Mouse (Mus musculus): ENCODE measurements at regions not wholly inside any gene's neighbourhood (a gene's known extent, or its start where the extent isn't known, plus 50 kb on each side); places are given as distances from the start of the nearest gene placed in this dataset.
"Not testable (repeated sequence)": the region's sequence is repeated elsewhere in the genome, so short reads cannot be mapped to it uniquely, and the experiment has no call there.

- Histone ChIP-seq H3K4me1 (ENCODE audit: control insufficient read depth, insufficient read depth, low read length) (no peaks in the 10 kb centered on the region), H3K27ac (ENCODE audit: insufficient read depth, low read length) (no peak overlapping the region), H3K27me3 (ENCODE audit: control insufficient read depth, insufficient read depth, low read length) (no peaks in the 10 kb centered on the region), H3K4me3 (replicated peaks; ENCODE audit: insufficient read depth, low read depth, low read length) (no peak overlapping the region)
- TF ChIP-seq POLR2A (IDR thresholded peaks at IDR 0.05; ENCODE audit: borderline replicate concordance, insufficient read depth, low read length) (no peak), CTCF (IDR thresholded peaks at IDR 0.05; ENCODE audit: borderline replicate concordance, insufficient read depth, low read depth, low read length) (no peak)
- WGBS, result 57% methylated on average over 16 of the region's 16 CpGs
- no peak for DNase-seq
Measured at GRCm38 (mm10) chr5:3197952-3198841, 143.1 kb upstream of the Cdk6 start.

- not testable (repeated sequence) for H3K4me1 ChIP-seq (ENCODE audit: control insufficient read depth, insufficient read depth, low read length); H3K4me3 ChIP-seq (replicated peaks; ENCODE audit: insufficient read depth, low read depth, low read length); H3K27me3 ChIP-seq (ENCODE audit: control insufficient read depth, insufficient read depth, low read length); H3K27ac ChIP-seq (ENCODE audit: insufficient read depth, low read length); DNase-seq
- 79% methylated on average over 7 of the region's 7 CpGs for WGBS
Measured at GRCm38 (mm10) chr5:3198869-3199550, 142.3 kb upstream of the Cdk6 start.

- not testable (repeated sequence) for H3K27me3 ChIP-seq (ENCODE audit: control insufficient read depth, insufficient read depth, low read length); DNase-seq; H3K27ac ChIP-seq (ENCODE audit: insufficient read depth, low read length); H3K4me3 ChIP-seq (replicated peaks; ENCODE audit: insufficient read depth, low read depth, low read length); H3K4me1 ChIP-seq (ENCODE audit: control insufficient read depth, insufficient read depth, low read length)
- WGBS, result 86% methylated on average over 5 of the region's 5 CpGs
Measured at GRCm38 (mm10) chr5:3206160-3206559, 135.1 kb upstream of the Cdk6 start.

- not testable (repeated sequence) for H3K27me3 ChIP-seq (ENCODE audit: control insufficient read depth, insufficient read depth, low read length); H3K4me3 ChIP-seq (replicated peaks; ENCODE audit: insufficient read depth, low read depth, low read length); H3K27ac ChIP-seq (ENCODE audit: insufficient read depth, low read length); H3K4me1 ChIP-seq (ENCODE audit: control insufficient read depth, insufficient read depth, low read length); DNase-seq
- WGBS, result 87% methylated on average over 4 of the region's 4 CpGs
Measured at GRCm38 (mm10) chr5:3208293-3208692, 133.0 kb upstream of the Cdk6 start.

- no peak for DNase-seq
- Histone ChIP-seq H3K4me1 (ENCODE audit: control insufficient read depth, insufficient read depth, low read length) (no peaks in the 10 kb centered on the region), H3K27me3 (ENCODE audit: control insufficient read depth, insufficient read depth, low read length) (no peaks in the 10 kb centered on the region), H3K27ac (ENCODE audit: insufficient read depth, low read length) (no peak overlapping the region), H3K4me3 (replicated peaks; ENCODE audit: insufficient read depth, low read depth, low read length) (no peak overlapping the region)
- TF ChIP-seq CTCF (IDR thresholded peaks at IDR 0.05; ENCODE audit: borderline replicate concordance, insufficient read depth, low read depth, low read length) (no peak), POLR2A (IDR thresholded peaks at IDR 0.05; ENCODE audit: borderline replicate concordance, insufficient read depth, low read length) (no peak)
- 98% methylated on average over 3 of the region's 3 CpGs for WGBS
Measured at GRCm38 (mm10) chr5:3211284-3211683, 130.0 kb upstream of the Cdk6 start.

- Histone ChIP-seq H3K4me3 (replicated peaks; ENCODE audit: insufficient read depth, low read depth, low read length) (no peak overlapping the region), H3K27me3 (ENCODE audit: control insufficient read depth, insufficient read depth, low read length) (no peaks in the 10 kb centered on the region), H3K4me1 (ENCODE audit: control insufficient read depth, insufficient read depth, low read length) (no peaks in the 10 kb centered on the region), H3K27ac (ENCODE audit: insufficient read depth, low read length) (no peak overlapping the region)
- no peak for TF ChIP-seq CTCF (IDR thresholded peaks at IDR 0.05; ENCODE audit: borderline replicate concordance, insufficient read depth, low read depth, low read length)
- TF ChIP-seq POLR2A (IDR thresholded peaks at IDR 0.05; ENCODE audit: borderline replicate concordance, insufficient read depth, low read length), result no peak
- DNase-seq, result no peak
- WGBS, result 83% methylated on average over 5 of the region's 5 CpGs
Measured at GRCm38 (mm10) chr5:3216053-3216452, 125.2 kb upstream of the Cdk6 start.

GRCm38 (mm10) chr5:3219230-3219629 is 122.1 kb upstream of the Cdk6 start:
- TF ChIP-seq POLR2A (IDR thresholded peaks at IDR 0.05; ENCODE audit: borderline replicate concordance, insufficient read depth, low read length) (no peak), CTCF (IDR thresholded peaks at IDR 0.05; ENCODE audit: borderline replicate concordance, insufficient read depth, low read depth, low read length) (no peak)
- no peak overlapping the region for H3K4me3 ChIP-seq (replicated peaks; ENCODE audit: insufficient read depth, low read depth, low read length)
- WGBS, result 44% methylated on average over 4 of the region's 4 CpGs
- DNase-seq, result no peak
- H3K27me3 ChIP-seq (ENCODE audit: control insufficient read depth, insufficient read depth, low read length), result no peaks in the 10 kb centered on the region
- H3K27ac ChIP-seq (ENCODE audit: insufficient read depth, low read length), result no peak overlapping the region
- no peaks in the 10 kb centered on the region for H3K4me1 ChIP-seq (ENCODE audit: control insufficient read depth, insufficient read depth, low read length)

GRCm38 (mm10) chr5:3219770-3220169 is 121.5 kb upstream of the Cdk6 start:
- Histone ChIP-seq H3K27ac (ENCODE audit: insufficient read depth, low read length) (no peak overlapping the region), H3K4me3 (replicated peaks; ENCODE audit: insufficient read depth, low read depth, low read length) (no peak overlapping the region), H3K27me3 (ENCODE audit: control insufficient read depth, insufficient read depth, low read length) (no peaks in the 10 kb centered on the region), H3K4me1 (ENCODE audit: control insufficient read depth, insufficient read depth, low read length) (no peaks in the 10 kb centered on the region)
- TF ChIP-seq CTCF (IDR thresholded peaks at IDR 0.05; ENCODE audit: borderline replicate concordance, insufficient read depth, low read depth, low read length), result no peak
- 89% methylated on average over 3 of the region's 3 CpGs for WGBS
- no peak for DNase-seq

GRCm38 (mm10) chr5:3223819-3224218 is 117.5 kb upstream of the Cdk6 start:
- WGBS, result 82% methylated on average over 4 of the region's 4 CpGs
- DNase-seq; H3K4me3 ChIP-seq (replicated peaks; ENCODE audit: insufficient read depth, low read depth, low read length); H3K4me1 ChIP-seq (ENCODE audit: control insufficient read depth, insufficient read depth, low read length); H3K27me3 ChIP-seq (ENCODE audit: control insufficient read depth, insufficient read depth, low read length); H3K27ac ChIP-seq (ENCODE audit: insufficient read depth, low read length): not testable (repeated sequence)

GRCm38 (mm10) chr5:3224392-3225054 is 116.8 kb upstream of the Cdk6 start:
- H3K4me1 ChIP-seq (ENCODE audit: control insufficient read depth, insufficient read depth, low read length); H3K27ac ChIP-seq (ENCODE audit: insufficient read depth, low read length); H3K4me3 ChIP-seq (replicated peaks; ENCODE audit: insufficient read depth, low read depth, low read length); DNase-seq; H3K27me3 ChIP-seq (ENCODE audit: control insufficient read depth, insufficient read depth, low read length): not testable (repeated sequence)
- WGBS, result 50% methylated on average over 14 of the region's 14 CpGs

GRCm38 (mm10) chr5:3225358-3225757 is 115.9 kb upstream of the Cdk6 start:
- H3K27me3 ChIP-seq (ENCODE audit: control insufficient read depth, insufficient read depth, low read length); H3K4me1 ChIP-seq (ENCODE audit: control insufficient read depth, insufficient read depth, low read length); H3K4me3 ChIP-seq (replicated peaks; ENCODE audit: insufficient read depth, low read depth, low read length); H3K27ac ChIP-seq (ENCODE audit: insufficient read depth, low read length); DNase-seq: not testable (repeated sequence)
- 60% methylated on average over 8 of the region's 8 CpGs for WGBS
